Mouse (Mus musculus) heart, adult 18-20 months (tissue): ENCODE data around the gene Dus3l. TPM values are rescaled to one million over a fixed set of nuclear protein-coding genes. Genes with fewer than 3 reads are reported as not detected.
A peak's percentile ranks its signal among the peaks of the same experiment; 100 is the strongest.

Experiments
- DNase-seq, 2 experiments: peaks; one replicate each; pipeline ENCODE4 v3.0.0; 2021 to 2022; ENCODE audit warnings: mixed read lengths in 1 of 2
- total RNA-seq, 2 experiments: library from RNA; stranded (reverse); gene quantifications; 2 replicates each; pipeline ENCODE4 v1.2.3; 2021

Dus3l gene
- total RNA-seq, 2 experiments from 2014 or later, result 15.3 to 16.1 TPM

DNA sequence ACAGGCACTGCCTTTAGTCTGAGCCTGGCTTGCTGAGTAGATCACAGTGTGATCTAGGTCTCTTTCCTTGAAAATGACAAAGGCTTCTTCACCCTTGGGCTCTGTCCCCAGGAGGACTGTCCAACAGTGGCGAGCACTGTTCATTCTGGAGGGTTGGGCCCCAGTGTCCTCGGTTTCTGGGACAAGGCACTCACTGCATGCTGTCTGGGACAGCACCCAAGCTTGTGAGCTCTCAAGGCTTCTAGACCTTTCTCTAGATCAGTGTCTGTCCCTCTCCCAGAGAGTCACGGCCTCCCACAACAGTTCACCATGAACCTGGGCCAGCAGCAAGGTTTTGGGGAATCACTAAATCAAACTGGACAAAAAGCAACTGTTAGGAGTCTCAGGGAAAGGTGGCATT, 28.0 kb downstream of the Dus3l start:
- no peak for DNase-seq

DNA sequence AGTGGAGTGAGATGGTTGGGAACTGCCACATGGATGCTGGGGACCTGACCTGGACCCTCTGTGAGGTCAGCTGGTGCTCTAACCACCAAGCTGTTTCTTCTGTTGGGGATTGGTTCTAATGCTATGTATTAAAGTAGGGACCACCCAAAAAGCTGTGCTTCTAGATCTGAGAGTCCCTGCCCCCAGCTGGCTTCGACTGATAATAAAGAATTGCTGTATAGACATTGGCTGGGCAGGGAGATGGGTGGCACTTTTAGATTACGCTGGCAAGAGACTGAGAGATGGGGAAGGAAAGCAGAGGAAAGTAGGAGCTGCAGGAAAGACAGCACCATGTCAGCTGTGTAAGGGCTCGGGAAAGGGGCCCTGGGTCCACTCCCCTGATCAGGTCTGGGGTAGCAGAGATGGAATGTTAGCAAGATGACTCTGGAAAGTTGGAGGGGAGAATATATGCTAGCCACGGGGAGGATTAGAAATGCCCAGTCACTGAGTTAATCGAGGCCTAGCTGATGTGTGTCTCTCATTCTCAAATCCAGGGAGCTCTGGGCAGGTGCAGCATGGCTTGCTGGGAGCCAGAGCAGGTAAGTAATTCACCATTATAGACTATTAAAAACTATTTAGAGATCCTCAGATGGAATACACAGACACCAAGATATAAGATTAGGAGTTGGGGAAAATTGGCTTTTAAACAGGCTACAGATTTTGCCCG, 29.2 kb downstream of the Dus3l start:
- no peak for DNase-seq

DNA sequence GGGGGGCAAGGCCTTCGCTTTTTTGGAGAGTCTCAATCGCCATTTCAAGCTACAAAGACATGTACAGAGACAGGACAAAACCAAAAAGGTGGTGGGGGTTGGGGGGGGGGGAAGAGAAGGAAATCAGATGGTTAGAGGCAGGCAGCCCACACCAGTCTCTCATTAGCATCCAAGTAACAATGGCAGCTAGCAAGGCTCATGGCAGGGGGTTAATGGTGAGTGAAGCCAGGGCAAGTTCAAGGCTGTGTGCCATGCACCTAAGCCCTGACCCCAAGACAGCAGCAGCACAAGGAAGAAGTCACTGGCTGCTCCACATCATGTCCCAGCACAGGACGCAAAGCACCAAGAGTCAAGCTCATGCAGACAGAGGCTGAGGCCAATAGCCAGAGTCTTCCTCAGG, 34.7 kb downstream of the Dus3l start:
- DNase-seq, result no peak

GRCm38 (mm10) chr17:56802065-56802464, 37.5 kb downstream of the Dus3l start:
- no peak for DNase-seq

- no peak for DNase-seq
Observed at GRCm38 (mm10) chr17:56804952-56805351, 40.4 kb downstream of the Dus3l start.

DNA sequence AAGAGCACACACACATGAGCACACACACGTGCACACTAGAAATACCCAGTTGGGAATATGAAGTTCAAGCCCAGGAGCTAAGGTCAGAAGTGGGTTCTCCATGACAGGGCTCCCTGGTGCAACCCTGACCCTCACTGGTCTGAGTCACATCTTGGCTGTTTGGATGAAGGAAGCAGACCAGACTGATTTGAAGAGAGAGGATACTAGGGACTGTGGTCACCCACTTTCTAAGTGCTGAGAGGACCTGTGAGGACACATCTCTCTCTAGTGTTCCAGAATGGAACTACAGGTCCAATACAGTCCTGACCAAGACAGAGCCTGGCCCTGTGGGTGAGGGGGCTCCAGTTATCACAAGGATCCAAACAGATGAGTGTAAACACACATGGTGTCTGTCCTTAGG, 41.2 kb downstream of the Dus3l start:
- DNase-seq, result no peak

DNA sequence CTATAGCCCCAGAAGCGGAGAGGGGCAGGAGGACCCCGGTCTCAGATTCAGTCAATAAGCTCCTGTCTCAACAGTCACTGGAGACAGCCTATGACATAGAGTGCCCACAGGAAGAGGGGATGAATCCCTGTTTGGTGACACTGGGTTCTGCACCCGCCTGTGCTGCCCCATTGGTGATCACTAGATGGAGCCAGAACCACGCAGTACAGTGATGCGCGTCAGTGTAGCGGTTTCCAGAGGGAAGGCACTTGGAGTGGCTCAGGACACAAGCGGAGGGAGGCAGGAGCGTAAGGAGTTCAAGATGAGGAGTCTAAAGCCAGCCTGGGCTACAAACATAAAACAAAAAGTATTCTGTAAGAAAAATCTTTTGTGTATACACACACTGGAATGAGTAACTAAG, 44.0 kb downstream of the Dus3l start:
- peak; percentile 78 to 91 for DNase-seq

- DNase-seq, result peak; percentile 94 to 95
Observed at GRCm38 (mm10) chr17:56810245-56810644, 45.7 kb downstream of the Dus3l start.

- peak; percentile 93 to 94 for DNase-seq
Observed at GRCm38 (mm10) chr17:56814316-56815056, 49.9 kb downstream of the Dus3l start.

- DNase-seq, result peak in 1 of 2 experiments; percentile 38
Observed at GRCm38 (mm10) chr17:56815057-56815345, 50.4 kb downstream of the Dus3l start.

GRCm38 (mm10) chr17:56818067-56818636, 53.6 kb downstream of the Dus3l start:
- DNase-seq, result no peak

DNA sequence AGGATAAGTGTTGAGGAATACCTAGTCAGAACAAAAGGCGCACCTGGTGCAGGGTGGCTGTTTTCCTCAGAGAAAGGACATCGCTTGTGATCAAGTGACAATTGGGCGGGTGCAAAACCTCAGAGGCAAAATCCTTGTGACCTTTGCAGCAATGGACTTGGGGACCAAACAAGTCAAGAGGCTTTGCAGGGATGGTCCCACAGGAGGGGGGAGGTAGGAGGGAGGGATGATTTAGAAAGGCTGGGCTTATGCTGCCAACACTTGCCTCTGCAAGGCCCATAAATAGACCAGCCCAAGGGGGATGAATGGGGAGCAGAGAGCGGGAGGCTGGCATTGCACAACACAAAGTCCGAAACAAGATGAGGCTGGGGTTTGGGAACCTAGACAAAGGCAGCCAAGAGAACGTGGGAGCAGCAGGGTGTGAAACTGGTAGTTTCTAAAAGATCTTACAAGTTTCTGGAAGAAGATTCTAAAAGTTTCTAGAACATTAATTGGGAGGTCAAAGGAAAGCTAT, 54.5 kb downstream of the Dus3l start:
- DNase-seq, result peak in 1 of 2 experiments; percentile 39

Other genes with a start within 250 kb of the Dus3l start
- gene Gm20219, start 210.4 kb upstream of the Dus3l start, total RNA-seq, result under 1 TPM; 0.20 to 0.23 TPM
- 10 to 100 TPM; 36.0 to 41.9 TPM for gene Safb2, start 180.2 kb upstream of the Dus3l start, total RNA-seq
- gene Safb, start 179.9 kb upstream of the Dus3l start, total RNA-seq, result 10 to 100 TPM; 59.6 to 68.5 TPM
- gene 2410015M20Rik, start 155.0 kb upstream of the Dus3l start, total RNA-seq, result 100 to 1,000 TPM; 341 TPM
- 100 to 1,000 TPM; 760 to 782 TPM for gene Rpl36, start 151.3 kb upstream of the Dus3l start, total RNA-seq
- 100 to 1,000 TPM; 125 to 130 TPM for gene Lonp1, start 137.9 kb upstream of the Dus3l start, total RNA-seq
- under 1 TPM in 1 of 2 experiments, not detected in 1; 0.10 TPM for gene Catsperd, start 136.6 kb upstream of the Dus3l start, total RNA-seq
- 10 to 100 TPM; 33.8 to 35.7 TPM for gene Ranbp3, start 91.5 kb upstream of the Dus3l start, total RNA-seq
- gene Ndufa11, start 47.0 kb upstream of the Dus3l start, total RNA-seq, result 100 to 1,000 TPM; 844 to 954 TPM
- gene Vmac, start 46.7 kb upstream of the Dus3l start, total RNA-seq, result 1 to 10 TPM; 3.3 to 4.5 TPM
- 10 to 100 TPM; 25.1 to 32.1 TPM for gene Nrtn, start 7.2 kb upstream of the Dus3l start, total RNA-seq
- gene Prr22, start 5.5 kb downstream of the Dus3l start, total RNA-seq, result under 1 TPM in 1 of 2 experiments, not detected in 1; 0.32 TPM
- gene Rfx2, start 66.3 kb downstream of the Dus3l start, total RNA-seq, result 1 to 10 TPM; 2.5 to 3.1 TPM
- not detected for gene Acsbg2, start 109.7 kb downstream of the Dus3l start, total RNA-seq
- gene 1700061G19Rik, start 110.7 kb downstream of the Dus3l start, total RNA-seq, result not detected
- 10 to 100 TPM; 24.3 to 25.9 TPM for gene Mllt1, start 170.7 kb downstream of the Dus3l start, total RNA-seq
- gene Acer1, start 217.4 kb downstream of the Dus3l start, total RNA-seq, result not detected
- 10 to 100 TPM; 80.9 to 83.1 TPM for gene Clpp, start 225.5 kb downstream of the Dus3l start, total RNA-seq
- 10 to 100 TPM; 72.4 to 78.0 TPM for gene Alkbh7, start 232.6 kb downstream of the Dus3l start, total RNA-seq
- gene Pspn, start 235.3 kb downstream of the Dus3l start, total RNA-seq, result not detected
- gene Gtf2f1, start 246.5 kb downstream of the Dus3l start, total RNA-seq, result 10 to 100 TPM; 22.6 to 23.0 TPM
- not detected for gene Gm17949, start 246.7 kb downstream of the Dus3l start, total RNA-seq